Mouse (Mus musculus) heart, adult 2 months (tissue): ENCODE measurements around the gene Napsa.

Experiments
- CTCF ChIP-seq: fragments of 200-600 bp; IDR thresholded peaks from 2 replicates; pipeline ENCODE4 v1.8.1; 2022; ENCODE audit warnings: antibody characterized with exemption, mild to moderate bottlenecking, moderate library complexity
- EP300 ChIP-seq: fragments of 200-500 bp; IDR thresholded peaks from 2 replicates; pipeline ENCODE4 v1.6.1; 2011; ENCODE audit warnings: low read depth, low read length, control low read depth; ENCODE audit not compliant: insufficient read depth

DNA sequence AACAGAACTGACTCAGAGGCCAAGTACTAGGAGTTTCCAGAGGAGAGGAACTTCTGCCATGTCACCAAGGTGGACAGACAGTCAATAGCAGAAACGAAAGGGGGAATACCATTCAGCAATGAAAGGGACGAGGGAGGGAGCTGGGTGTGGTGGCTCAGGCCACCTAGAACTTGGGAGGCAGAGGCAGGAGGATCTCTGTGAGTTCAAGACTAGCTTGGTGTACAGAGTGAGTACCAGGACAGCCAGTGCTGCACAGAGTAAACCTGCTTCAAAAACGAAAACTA, 52.3 kb downstream of the Napsa start:
- TF ChIP-seq CTCF (no peak), EP300 (no peak)
